Mouse (Mus musculus) C2C12 (cell line): ENCODE measurements around the gene Osbpl9.

Experiments
- CTCF ChIP-seq: IDR thresholded peaks from one replicate; pipeline ENCODE4 v1.5.1; 2011; ENCODE audit not compliant: control insufficient read depth, insufficient read depth, insufficient read length
- MAX ChIP-seq: IDR thresholded peaks from one replicate; pipeline ENCODE4 v1.6.1; 2011; ENCODE audit warnings: mild to moderate bottlenecking, control low read depth

DNA sequence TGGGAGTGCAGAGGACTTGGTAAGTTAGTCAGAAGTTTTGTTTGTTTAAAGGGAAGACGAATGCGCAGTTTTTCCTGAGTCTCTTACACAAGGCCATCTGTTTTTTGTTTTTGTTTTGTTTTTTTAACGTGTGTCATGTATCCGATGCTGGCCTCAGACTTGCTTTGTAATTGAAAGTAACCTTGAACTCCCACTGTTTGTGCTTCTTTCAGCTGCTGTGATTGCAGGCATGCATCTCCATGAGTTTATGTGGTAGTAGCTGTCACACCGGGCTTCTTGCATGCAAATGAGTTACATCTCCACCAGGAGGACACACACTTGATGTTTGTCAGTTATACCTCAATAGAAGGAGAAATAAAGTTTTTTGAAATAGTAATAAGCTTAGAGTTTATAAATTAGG lies 158.3 kb downstream of the Osbpl9 start:
- TF ChIP-seq CTCF (no peak), MAX (no peak)
